Mouse (Mus musculus): ENCODE measurements around the gene Ppp1r14c. TPM values are rescaled to one million over a fixed set of nuclear protein-coding genes. Genes with fewer than 3 reads are reported as not detected.

Gene Ppp1r14c
- polyA plus RNA-seq (2012): 0.06 TPM in 1 of 2 replicates, not detected in the other

DNA sequence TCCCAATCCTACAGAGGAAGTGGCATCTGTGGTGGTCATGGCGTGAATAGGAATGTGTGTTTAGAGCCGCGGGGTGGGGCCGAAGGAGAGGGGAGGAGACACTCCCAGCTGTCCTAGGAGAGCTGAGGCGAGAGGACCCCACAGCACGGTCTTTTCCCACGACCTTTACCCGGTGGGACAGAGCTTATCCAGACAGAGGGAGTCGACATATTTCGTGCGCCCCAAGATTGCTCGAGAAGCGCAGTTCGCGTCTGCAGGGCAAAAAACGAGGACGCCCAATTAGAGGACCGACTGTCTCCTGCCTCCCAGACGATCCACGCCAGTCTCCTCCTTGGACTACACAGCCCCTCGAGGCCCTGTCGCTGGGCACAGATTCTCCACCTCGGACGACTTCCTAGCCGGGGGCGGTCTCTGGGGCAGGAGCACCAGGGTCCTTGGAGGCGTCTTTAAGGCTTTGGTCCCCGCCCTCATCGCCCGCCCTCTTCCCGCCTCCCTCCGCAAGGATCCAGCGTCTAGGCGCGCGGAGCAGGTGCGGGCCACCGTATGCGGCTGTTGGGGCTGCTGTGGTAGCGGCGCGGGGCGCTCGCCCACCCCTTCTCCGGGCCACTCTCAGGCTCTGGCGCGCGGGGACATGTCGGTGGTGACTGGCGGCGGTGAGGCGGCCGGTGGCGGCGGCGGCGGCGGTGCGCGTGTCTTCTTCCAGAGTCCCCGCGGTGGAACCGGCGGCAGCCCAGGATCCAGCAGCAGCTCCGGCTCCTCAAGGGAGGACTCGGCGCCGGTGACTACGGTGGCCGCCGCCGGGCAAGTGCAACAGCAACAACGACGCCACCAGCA lies at the start of gene Ppp1r14c:
TSS of gene Ppp1r14c (plus strand) at position 22 of the 834 bp plus-strand sequence.

Other genes starting within 250 kb of the Ppp1r14c start
- not detected in 2 replicates for gene H60c, start 98.3 kb upstream of the Ppp1r14c start, polyA plus RNA-seq (2012)
- gene Iyd, start 174.2 kb downstream of the Ppp1r14c start, polyA plus RNA-seq (2012): not detected in 2 replicates